Mouse (Mus musculus): ENCODE data around the gene Rapgef6.
A peak's percentile ranks its signal among the peaks of the same experiment; 100 is the strongest.

Gene Rapgef6

GRCm38 (mm10) chr11:54522529-54523430 lies at the start of gene Rapgef6:
Rapgef6 (plus strand) TSS chr11:54522847.
- DNase-seq, result peak; percentile 99

- DNase-seq, result no peak
Measured at GRCm38 (mm10) chr11:54478414-54478813, 44.2 kb upstream of the Rapgef6 start.

GRCm38 (mm10) chr11:54486041-54486440 lies 36.6 kb upstream of the Rapgef6 start:
- no peak for DNase-seq

- no peak for DNase-seq
Measured at GRCm38 (mm10) chr11:54491946-54492558, 30.6 kb upstream of the Rapgef6 start.

GRCm38 (mm10) chr11:54492559-54492958 lies 30.1 kb upstream of the Rapgef6 start:
- no peak for DNase-seq

GRCm38 (mm10) chr11:54499838-54500237 lies 22.8 kb upstream of the Rapgef6 start:
- no peak for DNase-seq

- no peak for DNase-seq
Measured at GRCm38 (mm10) chr11:54502546-54503245, 20.0 kb upstream of the Rapgef6 start.

- no peak for DNase-seq
Measured at GRCm38 (mm10) chr11:54513584-54513983, 9.1 kb upstream of the Rapgef6 start.

GRCm38 (mm10) chr11:54521927-54522528 lies 619 bp upstream of the Rapgef6 start:
- DNase-seq, result peak; percentile 53

GRCm38 (mm10) chr11:54523431-54524001 lies 869 bp downstream of the Rapgef6 start:
- DNase-seq, result peak; percentile 23

- DNase-seq, result no peak
Measured at GRCm38 (mm10) chr11:54528002-54528401, 5.4 kb downstream of the Rapgef6 start.

- peak; percentile 23 for DNase-seq
Measured at GRCm38 (mm10) chr11:54530391-54530790, 7.7 kb downstream of the Rapgef6 start.

GRCm38 (mm10) chr11:54530916-54531315 lies 8.3 kb downstream of the Rapgef6 start:
- DNase-seq, result no peak

- no peak for DNase-seq
Measured at GRCm38 (mm10) chr11:54533834-54534233, 11.2 kb downstream of the Rapgef6 start.

GRCm38 (mm10) chr11:54534871-54535270 lies 12.2 kb downstream of the Rapgef6 start:
- DNase-seq, result peak; percentile 71

- DNase-seq, result no peak
Measured at GRCm38 (mm10) chr11:54539031-54539430, 16.4 kb downstream of the Rapgef6 start.

GRCm38 (mm10) chr11:54539486-54539885 lies 16.8 kb downstream of the Rapgef6 start:
- DNase-seq, result no peak

- DNase-seq, result no peak
Measured at GRCm38 (mm10) chr11:54540328-54540727, 17.7 kb downstream of the Rapgef6 start.

GRCm38 (mm10) chr11:54542414-54542813 lies 19.8 kb downstream of the Rapgef6 start:
- no peak for DNase-seq

GRCm38 (mm10) chr11:54554970-54555369 lies 32.3 kb downstream of the Rapgef6 start:
- DNase-seq, result no peak

- DNase-seq, result peak; percentile 45
Measured at GRCm38 (mm10) chr11:54562761-54563160, 40.1 kb downstream of the Rapgef6 start.

GRCm38 (mm10) chr11:54567959-54568358 lies 45.3 kb downstream of the Rapgef6 start:
- no peak for DNase-seq

GRCm38 (mm10) chr11:54574741-54575140 lies 52.1 kb downstream of the Rapgef6 start:
- DNase-seq, result no peak
